Mouse (Mus musculus): ENCODE results near the gene Acap1.

Acap1 gene

DNA sequence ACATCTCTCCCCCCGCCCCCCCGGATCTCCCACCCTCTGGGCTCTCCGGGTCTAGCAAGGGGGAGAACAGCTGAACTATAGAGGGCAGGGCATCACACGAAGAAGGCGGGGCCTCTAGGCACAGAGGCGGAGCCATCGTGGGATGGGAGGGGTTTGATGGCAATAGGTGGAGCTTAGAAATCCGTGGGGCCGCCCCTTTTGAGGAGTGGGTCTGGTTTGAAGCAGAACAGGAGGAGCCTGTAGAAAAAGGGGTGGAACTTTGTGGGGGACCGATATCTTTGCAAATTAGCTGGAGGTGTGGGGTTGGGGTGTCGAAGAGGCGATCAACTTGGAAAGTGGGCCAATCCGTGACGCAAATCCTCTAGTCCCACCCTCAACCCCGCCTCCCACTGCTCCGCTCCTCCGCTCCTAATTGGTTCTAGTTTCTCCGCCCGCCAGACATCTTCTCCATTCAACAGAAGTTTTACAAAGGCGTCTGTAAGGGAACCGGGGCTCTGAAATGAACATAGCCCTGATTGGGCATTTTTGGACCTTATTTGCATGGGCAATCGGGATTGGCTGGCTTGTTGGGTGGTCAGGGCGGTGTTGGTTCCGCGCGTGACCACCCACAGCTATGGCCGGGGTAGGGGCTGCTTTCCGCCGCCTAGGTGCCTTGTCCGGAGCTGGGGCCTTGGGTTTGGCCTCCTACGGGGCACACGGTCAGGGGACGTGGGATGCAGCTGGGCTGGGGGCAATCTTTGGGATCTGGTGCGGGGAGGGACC, 57.2 kb downstream of the Acap1 start, which contains the start of gene Tmem256:
TSS of gene Tmem256 (plus strand) at position 563 of the 762 bp plus-strand sequence.
- peak; percentile 76 to 85 for DNase-seq (ENCODE audit: low read depth in 2 of 2, low spot score in 2 of 2)

DNA sequence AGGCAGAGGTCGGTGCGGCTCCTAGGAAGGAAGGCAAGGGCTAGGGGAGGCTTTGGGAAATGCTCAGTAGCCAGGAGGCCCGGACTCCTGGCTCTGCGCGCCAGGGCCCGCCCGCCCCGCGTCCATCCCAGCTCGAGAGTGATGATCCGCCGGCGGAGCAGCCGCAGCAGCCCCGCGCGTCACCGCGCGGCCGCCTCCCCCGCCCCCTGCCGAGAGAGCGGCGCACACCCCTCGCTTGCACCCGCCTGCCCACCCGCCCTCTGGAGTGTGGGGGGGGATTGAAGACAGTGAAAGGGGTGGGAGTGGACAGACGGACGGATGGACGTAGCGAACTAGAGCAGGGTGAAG, 57.8 kb downstream of the Acap1 start, which contains the start of gene Nlgn2:
TSS of gene Nlgn2 (minus strand) at position 181 of the 348 bp plus-strand sequence.
- DNase-seq (ENCODE audit: low read depth in 2 of 2, low spot score in 2 of 2), result no peak

DNA sequence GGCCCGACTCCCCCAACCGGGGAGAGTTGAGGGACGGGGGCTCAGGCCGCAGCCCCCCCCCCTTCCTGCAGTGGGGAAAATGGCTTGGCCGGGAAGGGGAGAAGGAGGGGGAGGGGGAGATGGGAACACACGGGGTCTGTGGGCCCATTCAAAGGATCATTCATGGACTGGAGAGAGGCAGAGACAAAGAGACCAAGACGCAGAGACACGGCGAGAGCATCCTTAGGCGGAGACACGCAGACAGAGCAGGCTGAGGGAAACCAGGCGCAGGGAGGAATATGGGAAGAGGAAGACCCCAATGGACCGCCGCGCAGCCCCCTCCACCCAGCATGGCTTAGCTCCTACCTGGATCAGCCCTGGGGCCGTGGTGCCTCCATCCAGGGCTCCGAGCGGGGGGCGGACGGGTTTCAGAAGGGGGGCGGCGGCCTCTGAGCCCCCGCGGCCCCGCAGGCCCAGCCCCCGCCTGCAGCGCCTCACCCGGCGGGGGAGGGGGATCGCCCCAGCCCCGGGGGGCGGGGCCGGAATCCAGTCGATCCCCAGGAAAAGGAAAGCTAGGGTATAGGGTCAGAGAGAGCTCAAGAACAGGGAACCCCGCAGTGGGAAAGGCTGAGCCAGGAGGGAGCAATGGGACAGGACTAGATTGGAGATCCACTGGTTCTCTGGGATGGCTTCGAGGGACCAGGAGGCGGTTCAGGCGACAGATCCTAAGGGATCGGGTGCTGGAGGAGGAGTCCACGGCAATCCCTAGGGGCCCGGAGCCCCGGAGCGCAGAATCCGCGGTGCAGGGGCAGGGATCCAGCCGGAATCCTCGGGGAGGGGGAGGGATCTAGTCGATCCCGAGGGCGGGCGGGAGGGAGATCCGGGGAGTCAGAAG, 58.4 kb downstream of the Acap1 start:
- DNase-seq (ENCODE audit: low read depth in 2 of 2, low spot score in 2 of 2), result no peak

DNA sequence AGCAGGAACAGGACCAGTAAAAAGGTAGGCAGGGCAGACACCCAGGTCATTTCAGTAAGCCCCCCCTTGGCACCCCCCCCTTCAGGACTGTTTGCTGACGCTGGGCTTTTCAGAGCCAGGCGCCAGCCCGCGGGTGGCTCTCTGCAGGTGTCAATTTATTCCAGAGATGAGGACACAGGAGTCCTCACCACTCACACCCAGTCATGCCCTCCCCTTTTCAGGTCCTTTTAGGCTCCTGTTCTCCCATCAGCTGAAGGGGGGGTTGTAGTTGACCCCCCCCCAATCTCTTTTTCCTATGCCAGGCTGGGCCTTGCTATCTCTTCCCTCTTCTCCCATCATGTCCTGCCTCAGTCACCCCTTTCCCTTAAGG, 59.4 kb downstream of the Acap1 start:
- no peak for DNase-seq (ENCODE audit: low read depth in 2 of 2, low spot score in 2 of 2)

DNA sequence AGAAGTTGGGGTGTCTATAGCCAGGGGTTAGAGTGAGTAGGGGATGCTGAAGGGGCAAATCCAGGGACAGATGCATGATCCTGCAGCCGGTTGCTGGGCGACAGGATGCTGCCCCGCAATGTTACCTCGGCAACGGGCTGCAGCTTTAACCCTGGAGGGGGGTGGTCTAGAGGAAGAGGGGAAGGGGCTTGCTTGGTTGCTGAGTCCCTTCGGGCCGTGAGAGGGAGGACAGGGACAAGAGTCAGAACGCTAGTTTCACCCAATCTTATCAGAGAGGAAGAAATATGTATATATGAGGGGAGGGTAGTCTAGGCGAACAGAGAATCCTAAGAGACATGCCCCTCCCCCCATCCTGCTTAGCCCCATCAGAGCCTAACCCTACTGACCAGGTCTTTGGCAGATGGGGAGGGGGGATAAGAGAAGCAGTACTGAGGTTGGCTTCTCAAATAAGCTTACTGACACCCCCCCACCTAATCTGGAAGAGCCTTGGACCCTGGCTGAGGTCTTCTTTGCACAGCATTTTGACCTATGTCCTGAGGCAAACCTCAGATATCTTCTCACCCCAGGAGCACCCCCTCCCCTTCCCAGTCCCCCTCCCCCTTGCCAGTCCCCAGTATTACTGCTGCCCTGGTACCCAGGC, 59.9 kb downstream of the Acap1 start:
- no peak for DNase-seq (ENCODE audit: low read depth in 2 of 2, low spot score in 2 of 2)

DNA sequence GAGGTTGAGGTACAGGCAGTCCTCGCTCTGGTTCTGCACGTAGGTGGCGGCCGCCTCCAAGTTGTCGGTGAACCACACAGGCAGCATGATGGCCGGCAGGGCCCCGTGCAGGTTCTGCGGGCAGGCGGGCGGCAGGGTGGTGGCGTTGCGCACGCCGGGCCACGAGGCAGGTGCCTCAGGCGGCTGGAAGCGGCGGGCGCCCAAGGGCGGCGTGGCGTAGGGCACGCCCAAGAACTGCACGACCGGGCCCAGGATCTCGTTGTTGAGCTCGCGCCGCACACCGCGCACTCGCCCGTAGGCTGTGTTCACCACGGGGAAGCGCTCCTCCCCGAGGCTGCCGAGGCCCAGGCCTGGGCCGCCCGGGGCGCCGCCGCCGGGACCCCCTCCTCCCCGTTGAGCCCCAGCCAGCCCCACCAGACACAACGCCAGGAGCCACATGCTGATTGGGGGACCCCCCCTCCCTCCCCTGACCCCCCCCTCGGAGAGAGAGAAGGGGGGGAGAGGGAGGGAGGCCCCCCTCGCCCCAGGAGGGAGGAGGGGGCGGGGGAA, 61.3 kb downstream of the Acap1 start:
- DNase-seq (ENCODE audit: low read depth in 2 of 2, low spot score in 2 of 2), result peak; percentile 30 to 38

DNA sequence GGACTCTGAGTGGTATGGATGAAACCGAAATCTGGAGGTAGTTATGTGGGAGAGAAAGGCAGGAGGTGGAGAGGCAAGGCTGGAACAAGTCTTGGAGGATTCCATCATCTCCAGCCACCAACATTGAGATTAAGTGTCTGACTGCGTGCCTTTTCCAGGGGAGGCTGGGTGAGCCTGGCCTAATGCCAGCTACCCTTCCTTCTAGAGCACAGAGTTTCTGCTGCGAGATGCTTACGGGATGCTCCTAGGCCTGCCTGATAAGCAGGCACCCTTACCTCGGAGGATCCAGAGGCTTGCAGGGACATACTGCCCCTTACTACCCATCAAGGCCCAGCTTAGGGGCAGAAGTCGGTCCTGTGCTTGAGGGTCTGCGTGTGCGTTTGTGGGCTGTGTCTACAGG, 61.8 kb downstream of the Acap1 start:
- DNase-seq (ENCODE audit: low read depth in 2 of 2, low spot score in 2 of 2), result no peak
